Mouse (Mus musculus) C2C12 (cell line): ENCODE results near the gene Kcnj5. TPM values are rescaled to one million over a fixed set of nuclear protein-coding genes. Genes with fewer than 3 reads are reported as not detected.
A peak's percentile ranks its signal among the peaks of the same experiment; 100 is the strongest.

ENCODE experiments used
- H3K27me3 ChIP-seq: one replicate; pipeline ENCODE4 v1.6.1; 2011; ENCODE audit not compliant: control insufficient read depth, insufficient read depth, insufficient read length
- H3K36me3 ChIP-seq: one replicate; pipeline ENCODE4 v1.6.1; 2011; ENCODE audit not compliant: control insufficient read depth, insufficient read depth
- H3K4me3 ChIP-seq: one replicate; pipeline ENCODE4 v1.5.1; 2011; ENCODE audit warnings: mild to moderate bottlenecking, control low read depth; ENCODE audit not compliant: poor library complexity, insufficient read depth, severe bottlenecking
- H3K79me2 ChIP-seq: one replicate; pipeline ENCODE4 v1.6.1; 2011; ENCODE audit not compliant: control insufficient read depth, insufficient read depth
- H3K79me3 ChIP-seq: one replicate; pipeline ENCODE4 v1.6.1; 2011; ENCODE audit warnings: low read depth, control low read depth
- H3ac ChIP-seq: one replicate; pipeline ENCODE3; 2011; ENCODE audit warnings: low read depth; ENCODE audit not compliant: control insufficient read depth, insufficient read length
- CEBPB ChIP-seq: IDR thresholded peaks from one replicate; pipeline ENCODE4 v1.6.1; 2011; ENCODE audit warnings: low read depth, mild to moderate bottlenecking, control low read depth, moderate library complexity
- CTCF ChIP-seq: IDR thresholded peaks from one replicate; pipeline ENCODE4 v1.5.1; 2011; ENCODE audit not compliant: control insufficient read depth, insufficient read depth, insufficient read length
- FOSL1 ChIP-seq: IDR thresholded peaks from one replicate; pipeline ENCODE4 v1.8.0; 2011; ENCODE audit warnings: mild to moderate bottlenecking, low read length; ENCODE audit not compliant: poor library complexity, insufficient read depth, severe bottlenecking
- MAX ChIP-seq: IDR thresholded peaks from one replicate; pipeline ENCODE4 v1.6.1; 2011; ENCODE audit warnings: mild to moderate bottlenecking, control low read depth
- MYOD1 ChIP-seq: IDR thresholded peaks from one replicate; pipeline ENCODE4 v1.6.1; 2011; ENCODE audit warnings: low read depth; ENCODE audit not compliant: control insufficient read depth, insufficient read length
- MYOG ChIP-seq: IDR thresholded peaks from one replicate; pipeline ENCODE4 v1.6.1; 2011; ENCODE audit not compliant: control insufficient read depth, insufficient read length; ENCODE audit errors: extremely low read depth
- USF1 ChIP-seq: IDR thresholded peaks from one replicate; pipeline ENCODE4 v1.6.1; 2011; ENCODE audit warnings: low read depth, mild to moderate bottlenecking, control low read depth, moderate library complexity
- polyA plus RNA-seq: library from polyadenylated mRNA; unstranded; fragments of >200 nt; fragmentation: generic; extraction: Trizol; gene quantifications from one replicate; pipeline ENCODE4 v1.2.1, GENCODE M21; 2012; ENCODE audit warnings: missing spikeins

The Kcnj5 gene
- polyA plus RNA-seq, 1 experiment, result not detected

GRCm38 (mm10) chr9:32360770-32361169, 16.6 kb upstream of the Kcnj5 start:
- no peaks in the 10 kb centered on the region for H3K36me3 ChIP-seq
- TF ChIP-seq MYOD1, result no peak
- no peak for TF ChIP-seq USF1
- no peak for TF ChIP-seq CEBPB
- TF ChIP-seq FOSL1, result no peak
- no peaks in the 10 kb centered on the region for H3K79me3 ChIP-seq
- no peak overlapping the region for H3K4me3 ChIP-seq
- no peaks in the 10 kb centered on the region for H3K27me3 ChIP-seq
- no peak overlapping the region for H3ac ChIP-seq
- no peaks in the 10 kb centered on the region for H3K79me2 ChIP-seq

- H3K4me3 ChIP-seq, result no peak overlapping the region
- no peaks in the 10 kb centered on the region for H3K79me3 ChIP-seq
- H3K36me3 ChIP-seq, result no peaks in the 10 kb centered on the region
- TF ChIP-seq FOSL1 (no peak), MYOG (no peak), CEBPB (no peak), CTCF (peak; percentile 10), MYOD1 (no peak)
- peaks cover 17% of the 10 kb centered on the region for H3K27me3 ChIP-seq
- no peaks in the 10 kb centered on the region for H3K79me2 ChIP-seq
- H3ac ChIP-seq, result no peak overlapping the region
Measured at GRCm38 (mm10) chr9:32350332-32350731, 6.2 kb upstream of the Kcnj5 start.

GRCm38 (mm10) chr9:32349344-32349743, 5.2 kb upstream of the Kcnj5 start:
- peaks cover 27% of the 10 kb centered on the region for H3K27me3 ChIP-seq
- no peaks in the 10 kb centered on the region for H3K36me3 ChIP-seq
- H3ac ChIP-seq, result no peak overlapping the region
- TF ChIP-seq CTCF (no peak), MYOG (no peak), MAX (no peak), MYOD1 (no peak), CEBPB (no peak), FOSL1 (no peak), USF1 (no peak)
- H3K79me3 ChIP-seq, result no peaks in the 10 kb centered on the region
- no peaks in the 10 kb centered on the region for H3K79me2 ChIP-seq
- H3K4me3 ChIP-seq, result no peak overlapping the region

GRCm38 (mm10) chr9:32348096-32348495, 3.9 kb upstream of the Kcnj5 start:
- Histone ChIP-seq H3ac (no peak overlapping the region), H3K79me2 (no peaks in the 10 kb centered on the region), H3K4me3 (no peak overlapping the region), H3K27me3 (peaks cover 39% of the 10 kb centered on the region), H3K36me3 (no peaks in the 10 kb centered on the region), H3K79me3 (no peaks in the 10 kb centered on the region)
- TF ChIP-seq MYOD1, result no peak
- no peak for TF ChIP-seq USF1
- no peak for TF ChIP-seq CTCF
- no peak for TF ChIP-seq CEBPB
- TF ChIP-seq MAX, result no peak
- TF ChIP-seq FOSL1, result no peak

- Histone ChIP-seq H3K79me3 (no peaks in the 10 kb centered on the region), H3K79me2 (no peaks in the 10 kb centered on the region), H3K4me3 (no peak overlapping the region), H3K36me3 (no peaks in the 10 kb centered on the region), H3ac (no peak overlapping the region), H3K27me3 (peaks cover 49% of the 10 kb centered on the region)
- TF ChIP-seq MAX (no peak), MYOG (no peak), MYOD1 (no peak), CTCF (no peak), FOSL1 (no peak), CEBPB (no peak), USF1 (no peak)
Measured at GRCm38 (mm10) chr9:32344489-32344888, 339 bp upstream of the Kcnj5 start.

GRCm38 (mm10) chr9:32342929-32343328, 1.2 kb downstream of the Kcnj5 start:
- Histone ChIP-seq H3K27me3 (peaks cover 49% of the 10 kb centered on the region), H3K4me3 (no peak overlapping the region), H3K79me3 (no peaks in the 10 kb centered on the region), H3ac (no peak overlapping the region), H3K79me2 (no peaks in the 10 kb centered on the region), H3K36me3 (no peaks in the 10 kb centered on the region)
- TF ChIP-seq USF1 (no peak), MYOD1 (no peak), CEBPB (no peak), CTCF (no peak), MYOG (no peak)
